Mouse (Mus musculus) stomach, postnatal 0 days (tissue): Measurements from ENCODE around the gene Oxsm.

Experiments
- CTCF ChIP-seq: IDR thresholded peaks from 2 replicates; pipeline ENCODE4 v1.5.1; 2016; ENCODE audit warnings: antibody characterized with exemption, low read depth, mild to moderate bottlenecking, moderate library complexity
- EP300 ChIP-seq: optimal IDR thresholded peaks from 2 replicates; pipeline ENCODE3; 2016; ENCODE audit warnings: antibody characterized with exemption

GRCm38 (mm10) chr14:16236466-16236865 is 13.1 kb downstream of the Oxsm start:
- TF ChIP-seq EP300 (no peak), CTCF (no peak)
